Mouse (Mus musculus): ENCODE results near the gene Furin. TPM values are rescaled to one million over a fixed set of nuclear protein-coding genes. Genes with fewer than 3 reads are reported as not detected.

Gene Furin
- polyA plus RNA-seq, 1 experiment from 2014 or later, result 5.7 TPM

DNA sequence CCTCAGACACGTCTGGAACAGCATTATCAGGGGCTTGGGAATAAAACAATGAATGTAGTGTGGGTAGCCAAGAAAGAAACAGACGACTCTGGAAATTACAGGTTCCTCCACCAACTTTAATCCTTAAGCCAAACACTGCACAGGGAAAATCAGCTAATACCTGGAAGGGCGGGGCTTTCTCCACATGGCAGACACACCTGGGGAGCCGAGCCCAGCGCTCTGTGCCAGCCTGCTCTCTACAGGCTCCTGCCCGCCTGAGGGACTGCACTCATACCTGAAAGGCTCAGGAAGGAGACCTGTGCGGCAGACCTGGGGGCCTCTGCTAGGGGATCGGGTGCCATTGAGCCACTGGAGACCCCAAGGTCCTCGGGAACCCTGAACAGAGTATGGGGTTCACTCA, 2.5 kb upstream of the Furin start:
- WGBS, result 75% methylated on average over 9 of the region's 9 CpGs
- Histone ChIP-seq H3K4me3 (no peak overlapping the region), H3K9ac (no peak overlapping the region), H3K27me3 (replicated peaks) (no peaks in the 10 kb centered on the region; the same call in 1 of the 2 replicates), H3K27ac (no peak overlapping the region), H3K9me3 (no peaks in the 10 kb centered on the region), H3K4me1 (peaks cover 4% of the 10 kb centered on the region; the same call in 1 of the 2 replicates), H3K36me3 (replicated peaks) (no peaks in the 10 kb centered on the region), H3K4me2 (no peak overlapping the region)
- ATAC-seq (replicated peaks), result no peak

DNA sequence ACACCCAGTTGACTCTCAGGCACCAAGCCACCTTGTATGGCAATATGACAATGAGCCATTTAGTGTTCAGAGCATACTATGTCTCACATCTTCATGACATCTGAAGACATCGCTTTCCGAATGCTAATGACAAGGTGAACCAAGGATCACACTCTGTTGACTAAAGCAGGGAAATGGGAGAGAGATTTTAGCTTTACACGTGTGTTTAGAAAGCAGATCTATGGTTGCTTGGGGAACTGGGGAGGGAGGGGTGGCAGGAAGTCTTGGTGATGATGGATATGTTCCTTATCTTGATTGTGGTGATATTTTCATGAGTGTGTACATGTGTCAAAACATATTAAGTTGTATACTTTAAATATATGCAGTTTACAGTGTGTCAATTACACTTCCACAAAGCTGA, 950 bp upstream of the Furin start:
- Histone ChIP-seq H3K4me3 (no peak overlapping the region), H3K4me2 (no peak overlapping the region), H3K36me3 (replicated peaks) (no peaks in the 10 kb centered on the region), H3K9me3 (no peaks in the 10 kb centered on the region), H3K27me3 (replicated peaks) (no peaks in the 10 kb centered on the region; the same call in 1 of the 2 replicates), H3K27ac (no peak overlapping the region), H3K4me1 (peaks cover 11% of the 10 kb centered on the region), H3K9ac (no peak overlapping the region)
- 96% methylated on average over 3 of the region's 3 CpGs for WGBS
- no peak for ATAC-seq (replicated peaks)

DNA sequence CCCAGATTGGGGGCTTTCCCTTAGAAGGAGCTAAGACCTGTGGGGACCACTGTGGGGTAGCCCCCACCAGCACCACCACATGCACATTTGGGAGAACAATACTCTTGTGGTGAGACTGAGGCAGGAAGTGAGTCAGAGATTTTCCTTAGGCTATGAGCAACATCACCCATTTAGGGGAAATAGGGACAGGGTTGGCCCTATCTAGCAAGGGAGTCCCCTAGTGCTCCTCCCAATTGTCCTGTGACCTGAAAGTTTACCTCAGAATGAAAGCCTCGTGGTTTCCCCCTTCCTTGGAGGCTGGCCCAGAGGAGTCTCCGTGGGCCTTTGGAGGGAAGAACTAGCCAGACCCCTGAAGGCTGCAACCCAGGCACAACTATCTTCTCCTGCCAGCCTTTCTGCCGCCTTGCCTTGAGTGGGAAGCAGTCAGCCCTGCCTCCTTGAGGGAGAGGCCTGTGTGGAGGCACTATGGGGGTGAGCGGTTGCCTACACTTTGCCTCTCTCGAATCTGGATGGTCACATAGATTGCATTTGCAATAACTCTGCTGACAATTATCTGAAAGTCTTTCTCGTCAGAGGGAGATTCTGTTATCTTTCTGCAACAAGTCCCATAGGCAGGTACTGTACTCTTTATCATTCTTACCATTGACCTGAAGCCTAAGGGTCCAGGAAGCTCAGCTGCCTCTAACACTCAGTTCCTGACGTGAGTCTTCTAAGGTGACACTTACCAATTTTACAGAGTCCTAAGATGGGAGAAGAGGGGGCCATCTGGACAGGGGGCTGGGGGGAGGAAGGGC, 938 bp downstream of the Furin start:
- Histone ChIP-seq H3K36me3 (replicated peaks) (no peaks in the 10 kb centered on the region), H3K4me3 (no peak overlapping the region), H3K4me1 (peaks cover 26% of the 10 kb centered on the region), H3K4me2 (no peak overlapping the region), H3K9ac (no peak overlapping the region), H3K9me3 (no peaks in the 10 kb centered on the region), H3K27me3 (replicated peaks) (no peaks in the 10 kb centered on the region; the same call in 1 of the 2 replicates), H3K27ac (no peak overlapping the region)
- WGBS, result 65% methylated on average over 7 of the region's 7 CpGs
- ATAC-seq (replicated peaks), result no peak

DNA sequence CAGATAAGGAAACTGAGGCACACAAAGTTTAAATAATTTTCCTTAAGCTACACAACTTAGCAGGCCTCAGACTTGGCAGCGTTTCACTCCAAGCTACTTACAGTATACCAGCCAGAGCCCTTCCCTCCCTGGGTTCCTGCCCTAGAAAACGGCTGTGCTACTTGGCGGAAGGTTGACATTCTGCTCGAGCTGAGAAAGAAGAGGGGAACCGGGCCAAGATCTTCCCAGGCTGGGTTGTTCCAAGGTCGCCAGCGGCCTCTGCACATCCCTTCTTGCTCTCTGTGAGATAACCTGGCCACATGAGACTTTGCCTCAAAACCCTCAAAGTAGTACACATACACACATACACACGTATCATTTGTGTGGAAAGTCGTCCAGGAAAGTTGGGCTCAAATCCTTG, 1.7 kb downstream of the Furin start:
- Histone ChIP-seq H3K36me3 (replicated peaks) (no peaks in the 10 kb centered on the region), H3K27me3 (replicated peaks) (no peaks in the 10 kb centered on the region; the same call in 1 of the 2 replicates), H3K4me1 (peaks cover 26% of the 10 kb centered on the region), H3K27ac (no peak overlapping the region), H3K4me3 (0 out of 2 replicates have a peak overlapping the region, but pooled peaks have one; percentile 92), H3K9ac (no peak overlapping the region), H3K9me3 (no peaks in the 10 kb centered on the region), H3K4me2 (peak overlapping the region; percentile 84)
- ATAC-seq (replicated peaks), result no peak
- WGBS, result 54% methylated on average over 9 of the region's 9 CpGs

DNA sequence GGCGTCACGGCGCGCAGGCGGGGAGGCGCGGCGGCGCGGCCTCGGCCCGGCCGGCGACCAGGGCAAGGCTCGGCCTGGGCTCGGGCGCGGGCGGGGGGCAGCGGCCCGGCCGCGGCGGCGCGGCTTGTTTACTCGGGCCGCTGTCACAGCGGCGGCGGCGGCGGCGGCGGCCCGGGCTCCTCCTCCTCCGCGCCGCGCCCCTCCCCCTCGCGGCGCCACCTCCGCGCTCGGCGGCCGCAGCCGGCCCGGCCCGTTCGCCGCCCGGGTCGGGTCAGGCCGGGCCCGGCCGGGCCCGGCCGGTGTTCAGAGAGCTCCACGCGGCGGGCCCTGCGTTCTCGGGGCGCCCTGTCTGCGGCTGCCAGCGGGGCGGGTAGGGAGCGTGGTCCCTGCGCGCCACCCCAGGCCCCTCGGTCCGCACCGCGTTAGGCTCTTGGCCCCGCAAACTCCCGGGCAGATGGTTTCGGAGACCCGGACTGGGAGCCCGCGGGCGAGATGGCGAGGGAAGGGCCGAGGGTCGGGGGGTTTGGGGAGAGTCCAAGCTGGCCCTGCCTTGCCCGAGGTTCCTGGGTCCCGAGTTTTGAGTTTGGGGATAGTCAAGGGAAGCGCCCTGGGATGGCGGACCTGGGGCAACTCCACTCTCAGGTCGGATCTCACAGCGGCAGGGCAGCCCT, 2.5 kb downstream of the Furin start:
- Histone ChIP-seq H3K4me1 (peaks cover 26% of the 10 kb centered on the region), H3K27me3 (replicated peaks) (no peaks in the 10 kb centered on the region; the same call in 1 of the 2 replicates), H3K27ac (peak overlapping the region; percentile 83), H3K9ac (peak overlapping the region; percentile 92), H3K9me3 (no peaks in the 10 kb centered on the region), H3K4me2 (peak overlapping the region; percentile 84), H3K4me3 (peak overlapping the region; percentile 92), H3K36me3 (replicated peaks) (no peaks in the 10 kb centered on the region)
- under 1% methylated on average over 65 of the region's 92 CpGs for WGBS
- peak; percentile 79 for ATAC-seq (replicated peaks)

DNA sequence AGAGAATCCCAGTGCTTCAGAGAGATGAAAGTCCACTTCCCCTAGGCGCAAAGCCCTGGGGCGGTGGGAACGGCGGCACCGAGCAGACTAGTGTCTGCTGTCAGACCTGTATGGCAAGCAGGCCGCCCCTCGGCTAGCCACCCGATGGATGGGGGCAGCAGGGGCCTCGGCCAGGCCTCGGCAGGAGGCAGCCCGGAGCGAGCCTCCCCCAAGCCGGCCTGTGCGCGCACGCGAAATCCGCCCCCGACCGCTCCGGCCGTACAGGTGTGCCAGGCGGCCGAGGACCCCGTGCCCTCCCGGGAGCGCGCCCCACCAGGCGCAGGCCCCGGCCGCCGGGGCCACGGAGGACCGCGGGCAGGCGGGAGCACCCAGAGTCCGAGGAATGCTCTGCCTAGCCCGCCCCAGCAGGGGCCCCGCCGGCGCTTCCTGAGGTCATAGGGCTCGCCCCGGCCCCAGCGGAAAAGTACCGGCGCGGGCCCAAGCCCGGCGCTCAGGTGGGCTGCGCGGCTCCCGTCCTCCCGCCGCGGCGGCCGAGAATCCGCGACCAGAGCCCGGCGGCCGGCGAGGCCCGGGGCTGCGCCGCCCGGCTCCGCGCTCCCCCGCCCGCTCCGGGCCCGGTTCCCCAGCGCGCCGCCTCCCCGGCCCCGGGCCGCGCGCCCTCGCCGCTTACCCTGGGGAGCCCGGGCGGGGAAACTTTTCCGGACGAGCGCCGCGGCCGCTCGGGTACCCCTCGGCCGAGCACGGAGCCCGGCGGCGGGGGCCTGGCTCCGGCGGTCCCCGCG, 3.2 kb downstream of the Furin start:
- no peaks in the 10 kb centered on the region; the same call in 1 of the 2 replicates for H3K27me3 ChIP-seq (replicated peaks)
- H3K4me1 ChIP-seq, result peaks cover 26% of the 10 kb centered on the region
- 0 out of 2 replicates have a peak, but pooled peaks cover under 1% of the 10 kb centered on the region for H3K36me3 ChIP-seq (replicated peaks)
- under 1% methylated on average over 56 of the region's 102 CpGs for WGBS
- H3K4me3 ChIP-seq, result peak overlapping the region; percentile 92
- peak overlapping the region; percentile 92 for H3K9ac ChIP-seq
- H3K9me3 ChIP-seq, result no peaks in the 10 kb centered on the region
- H3K27ac ChIP-seq, result peak overlapping the region; percentile 83
- H3K4me2 ChIP-seq, result peak overlapping the region; percentile 84
- ATAC-seq (replicated peaks), result peak; percentile 66

DNA sequence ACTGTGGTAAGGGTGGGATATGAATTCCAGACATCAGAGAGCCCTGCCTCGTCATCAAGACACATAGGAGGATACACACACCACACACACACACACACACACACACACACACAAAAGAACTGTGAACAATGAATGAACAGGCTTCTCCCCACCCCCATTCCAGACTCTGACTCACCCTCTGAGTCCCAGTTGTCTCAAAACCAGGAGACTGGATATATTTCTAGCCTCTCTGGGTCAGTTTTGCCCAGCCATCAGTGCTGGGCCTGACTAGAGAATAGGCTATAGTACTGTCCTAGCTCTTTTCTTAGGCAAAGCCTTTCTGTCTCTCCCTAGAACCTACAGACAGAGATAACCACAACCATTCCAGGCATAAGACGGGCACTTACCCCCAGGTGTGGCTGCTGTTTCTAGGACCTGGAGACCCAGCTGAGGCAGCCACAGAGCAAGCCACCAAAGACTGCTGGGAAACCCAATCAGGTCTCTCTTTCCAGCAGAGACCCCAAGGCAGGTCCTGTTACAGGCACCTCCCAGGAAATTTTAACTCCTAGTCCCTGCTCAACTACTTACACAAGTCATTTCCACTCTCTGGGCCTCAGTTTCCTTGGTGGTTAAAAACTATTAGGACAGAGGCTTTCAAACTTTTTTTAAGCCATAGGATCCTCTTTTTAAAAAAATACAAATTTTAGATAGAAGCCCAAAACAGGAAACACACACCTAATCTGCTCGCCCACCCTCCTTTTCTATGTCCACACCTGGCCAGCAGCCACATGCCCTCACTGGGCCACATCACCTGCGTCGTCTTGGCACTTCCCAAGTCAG, 4.0 kb downstream of the Furin start:
- Histone ChIP-seq H3K36me3 (replicated peaks) (peaks cover 7% of the 10 kb centered on the region), H3K27me3 (replicated peaks) (no peaks in the 10 kb centered on the region; the same call in 1 of the 2 replicates), H3K9me3 (no peaks in the 10 kb centered on the region), H3K27ac (peak overlapping the region; percentile 83), H3K4me2 (peak overlapping the region; percentile 84), H3K4me3 (peak overlapping the region; percentile 92), H3K4me1 (peaks cover 26% of the 10 kb centered on the region), H3K9ac (peak overlapping the region; percentile 92)
- 27% methylated on average over 5 of the region's 5 CpGs for WGBS
- ATAC-seq (replicated peaks), result no peak; the same call in 1 of the 2 replicates

DNA sequence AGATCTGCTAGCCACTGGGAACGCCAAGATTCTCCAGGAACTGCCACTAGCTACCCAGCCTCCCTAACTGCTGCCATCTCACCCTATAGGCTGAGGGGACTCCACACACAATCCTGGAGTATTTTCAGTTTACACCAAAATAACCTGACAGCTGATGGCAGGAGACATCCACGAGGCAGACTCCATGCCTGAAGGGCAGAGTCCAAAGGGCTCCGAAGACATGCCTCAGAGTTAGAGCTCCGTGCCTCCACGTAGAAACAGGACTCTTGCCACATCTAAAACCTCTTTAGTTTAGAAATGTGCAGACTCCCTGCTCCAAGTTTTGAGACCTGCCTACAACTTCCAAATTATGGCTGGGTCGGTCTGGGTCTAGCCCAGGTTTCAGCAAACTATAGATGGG, 4.7 kb downstream of the Furin start:
- no peak overlapping the region for H3K9ac ChIP-seq
- H3K36me3 ChIP-seq (replicated peaks), result peaks cover 8% of the 10 kb centered on the region
- H3K4me2 ChIP-seq, result peak overlapping the region; percentile 84
- peaks cover 26% of the 10 kb centered on the region for H3K4me1 ChIP-seq
- H3K9me3 ChIP-seq, result no peaks in the 10 kb centered on the region
- ATAC-seq (replicated peaks), result no peak
- WGBS, result 79% methylated on average over 6 of the region's 6 CpGs
- H3K27me3 ChIP-seq (replicated peaks), result no peaks in the 10 kb centered on the region; the same call in 1 of the 2 replicates
- H3K4me3 ChIP-seq, result no peak overlapping the region
- H3K27ac ChIP-seq, result no peak overlapping the region

DNA sequence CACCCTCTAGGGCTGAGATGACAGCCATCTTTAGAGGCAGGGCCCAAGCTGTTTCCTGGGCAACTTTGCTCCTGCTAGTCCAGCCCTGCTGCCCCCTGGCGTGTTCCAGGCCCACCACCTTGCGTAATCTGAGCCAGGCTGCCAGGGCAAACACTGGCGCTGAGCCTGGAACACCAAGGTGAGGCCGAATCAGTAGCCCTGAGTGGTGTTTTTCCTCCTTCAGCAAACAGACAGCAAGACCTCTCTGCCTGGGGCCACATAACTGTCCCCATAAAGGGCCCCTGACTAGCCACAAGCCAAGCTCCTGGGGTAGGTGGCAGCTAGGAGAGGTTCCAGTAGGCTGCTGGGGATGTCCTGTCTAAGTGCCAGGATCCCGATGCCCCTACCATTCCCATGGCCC, 5.1 kb downstream of the Furin start:
- Histone ChIP-seq H3K27ac (no peak overlapping the region), H3K4me3 (no peak overlapping the region), H3K36me3 (replicated peaks) (peaks cover 12% of the 10 kb centered on the region), H3K9ac (no peak overlapping the region), H3K27me3 (replicated peaks) (no peaks in the 10 kb centered on the region; the same call in 1 of the 2 replicates), H3K9me3 (no peaks in the 10 kb centered on the region), H3K4me2 (peak overlapping the region; percentile 15), H3K4me1 (peaks cover 26% of the 10 kb centered on the region)
- 52% methylated on average over 5 of the region's 5 CpGs for WGBS
- ATAC-seq (replicated peaks), result no peak

DNA sequence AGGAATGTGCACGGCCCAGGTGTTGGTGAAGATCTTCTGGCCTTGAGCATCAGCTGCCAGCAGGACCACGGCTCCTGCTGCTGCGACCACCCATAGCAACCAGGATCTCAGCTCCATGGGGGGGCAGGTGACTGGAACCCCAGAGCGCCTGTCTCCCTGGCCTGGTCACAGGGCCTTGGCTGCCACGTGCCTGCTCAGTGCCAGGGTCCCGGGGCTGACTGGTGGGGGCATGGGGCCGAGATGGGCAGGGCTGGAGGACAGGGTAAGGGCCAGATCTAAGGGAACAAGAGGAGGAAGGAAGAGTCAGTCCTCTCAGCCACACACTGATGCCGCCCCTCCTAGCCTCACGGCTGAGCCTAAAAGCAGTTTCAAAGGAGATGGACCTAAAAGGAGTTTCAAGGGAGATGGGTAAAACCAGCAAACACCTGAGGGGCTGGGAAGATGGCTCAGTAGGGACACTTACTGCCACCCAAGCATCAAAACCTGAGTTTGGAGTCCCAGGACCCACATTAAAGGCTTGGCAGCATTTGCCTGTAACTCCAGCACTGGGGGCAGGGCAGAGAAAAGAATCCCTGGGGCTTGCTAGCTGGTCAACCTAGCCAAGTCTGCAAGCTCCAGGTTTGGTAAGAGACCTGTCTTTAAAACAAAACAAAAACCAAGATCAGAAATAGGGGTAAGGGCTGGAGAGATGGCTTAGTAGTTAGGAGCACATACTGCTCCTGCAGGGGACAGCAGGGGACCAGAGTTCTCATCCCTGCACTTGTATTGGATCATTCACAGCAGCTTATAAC, 6.4 kb downstream of the Furin start:
- no peak overlapping the region for H3K4me3 ChIP-seq
- H3K4me2 ChIP-seq, result no peak overlapping the region
- ATAC-seq (replicated peaks), result no peak
- H3K36me3 ChIP-seq (replicated peaks), result peaks cover 18% of the 10 kb centered on the region
- no peak overlapping the region for H3K27ac ChIP-seq
- 73% methylated on average over 9 of the region's 9 CpGs for WGBS
- H3K9me3 ChIP-seq, result no peaks in the 10 kb centered on the region
- H3K9ac ChIP-seq, result no peak overlapping the region
- no peaks in the 10 kb centered on the region for H3K27me3 ChIP-seq (replicated peaks)
- peaks cover 26% of the 10 kb centered on the region for H3K4me1 ChIP-seq

DNA sequence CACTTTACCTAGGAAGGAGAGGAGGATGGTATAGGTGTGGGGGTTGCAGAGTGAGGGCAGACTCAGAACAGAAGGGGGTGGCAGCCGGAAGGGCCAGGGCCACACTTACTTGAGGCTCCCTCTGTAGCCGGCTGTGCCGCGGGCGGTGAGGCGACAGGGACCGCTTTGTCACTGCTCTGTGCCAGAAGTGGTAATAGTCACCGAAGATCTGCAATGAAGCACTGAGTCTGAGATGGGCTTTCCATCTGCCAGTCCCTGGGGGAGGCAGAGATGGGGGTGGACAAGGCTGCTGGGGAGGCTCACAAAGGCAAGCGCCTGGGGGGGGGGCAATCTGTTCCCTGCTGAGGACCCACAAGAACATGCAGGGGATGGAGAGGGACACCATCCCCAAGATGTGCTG, 7.2 kb downstream of the Furin start:
- peaks cover 22% of the 10 kb centered on the region for H3K4me1 ChIP-seq
- H3K27me3 ChIP-seq (replicated peaks), result no peaks in the 10 kb centered on the region
- no peak overlapping the region for H3K4me3 ChIP-seq
- 86% methylated on average over 9 of the region's 9 CpGs for WGBS
- no peaks in the 10 kb centered on the region for H3K9me3 ChIP-seq
- no peak overlapping the region for H3K27ac ChIP-seq
- no peak overlapping the region for H3K4me2 ChIP-seq
- no peak overlapping the region for H3K9ac ChIP-seq
- ATAC-seq (replicated peaks), result no peak
- peaks cover 18% of the 10 kb centered on the region for H3K36me3 ChIP-seq (replicated peaks)

Data from midbrain, embryonic 15.5 days (tissue).